Mouse (Mus musculus): Measurements from ENCODE around the gene Swsap1.
A peak's percentile ranks its signal among the peaks of the same experiment; 100 is the strongest.

Gene Swsap1

DNA sequence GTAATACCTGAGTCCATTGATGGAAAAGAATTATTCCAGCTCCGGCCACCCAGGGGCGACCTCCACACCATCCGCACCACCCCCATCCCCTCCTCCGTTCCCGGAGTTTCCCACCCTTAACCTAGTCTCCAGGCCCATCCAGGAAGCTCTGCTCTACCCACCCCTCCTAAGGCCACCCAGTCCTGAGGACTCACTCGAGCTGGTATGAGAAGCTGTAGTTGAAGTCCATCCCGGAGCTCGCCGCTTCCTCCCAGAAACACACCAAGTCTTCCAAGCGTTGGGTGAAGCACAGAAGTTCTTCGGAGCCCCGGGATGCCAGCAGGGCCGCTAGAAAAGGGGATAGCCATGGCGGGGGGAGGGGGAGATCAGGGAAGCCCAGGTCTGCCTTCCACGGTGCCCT lies 6.5 kb downstream of the Swsap1 start:
- peak in 1 of 2 experiments; percentile 58 for DNase-seq (ENCODE audit: inconsistent age in 2 of 2, low spot score in 1 of 2)

DNA sequence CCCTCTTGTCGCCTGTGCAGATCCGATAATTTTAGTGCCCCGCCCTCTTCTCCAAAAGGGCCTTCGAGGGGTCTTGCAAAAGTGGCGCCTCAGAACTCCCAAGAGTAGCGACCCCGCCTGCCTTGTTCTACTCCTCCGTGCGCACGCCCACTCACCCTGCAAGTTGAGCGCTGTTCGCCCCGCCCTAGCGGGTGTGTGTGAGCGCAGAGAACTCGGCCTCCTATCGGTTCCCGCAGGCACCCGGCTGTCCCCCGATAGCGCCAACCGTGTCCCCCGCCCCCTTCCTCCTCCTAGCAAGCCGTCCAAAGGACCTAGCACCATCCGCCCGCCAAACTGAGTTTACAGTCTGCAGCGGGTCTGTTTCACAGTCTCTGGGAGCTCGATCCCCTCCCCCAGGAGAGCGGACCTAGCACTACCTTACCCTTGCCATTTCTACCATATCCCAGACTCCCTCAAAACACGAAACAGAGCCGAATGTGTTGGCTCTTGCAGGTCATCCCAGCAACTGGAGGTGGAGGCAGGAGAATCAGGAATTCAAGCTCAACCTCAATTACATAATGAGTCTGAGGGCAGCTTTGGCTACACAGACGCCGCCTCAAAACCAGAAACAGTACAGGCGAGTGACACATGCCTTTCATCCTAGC lies 7.0 kb downstream of the Swsap1 start:
- DNase-seq (ENCODE audit: inconsistent age in 2 of 2, low spot score in 1 of 2), result peak; percentile 64 to 79

DNA sequence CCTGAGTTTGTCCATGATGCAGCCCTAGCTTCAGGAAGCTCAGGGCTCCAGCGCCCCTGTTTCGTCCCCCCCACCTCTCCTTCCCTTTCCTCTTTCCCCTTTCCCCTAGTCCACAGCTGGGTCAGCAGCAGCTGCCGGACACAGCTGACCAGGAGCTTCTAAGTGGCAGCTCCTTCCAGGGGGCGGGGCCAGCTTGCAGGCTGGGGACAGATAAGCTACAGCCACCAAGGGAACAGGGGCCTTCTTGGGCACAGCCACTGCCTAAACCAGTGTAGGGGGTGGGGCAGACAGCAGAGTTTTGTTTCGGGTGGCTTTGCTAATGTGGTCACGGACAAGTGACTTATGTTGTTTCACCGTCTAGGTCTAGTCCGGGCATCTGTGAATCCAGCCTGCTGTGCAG lies 7.9 kb downstream of the Swsap1 start, which contains the start of gene Epor:
TSS of gene Epor (minus strand) at position 90 of the 400 bp plus-strand sequence.
- peak in 1 of 2 experiments; percentile 55 for DNase-seq (ENCODE audit: inconsistent age in 2 of 2, low spot score in 1 of 2)

DNA sequence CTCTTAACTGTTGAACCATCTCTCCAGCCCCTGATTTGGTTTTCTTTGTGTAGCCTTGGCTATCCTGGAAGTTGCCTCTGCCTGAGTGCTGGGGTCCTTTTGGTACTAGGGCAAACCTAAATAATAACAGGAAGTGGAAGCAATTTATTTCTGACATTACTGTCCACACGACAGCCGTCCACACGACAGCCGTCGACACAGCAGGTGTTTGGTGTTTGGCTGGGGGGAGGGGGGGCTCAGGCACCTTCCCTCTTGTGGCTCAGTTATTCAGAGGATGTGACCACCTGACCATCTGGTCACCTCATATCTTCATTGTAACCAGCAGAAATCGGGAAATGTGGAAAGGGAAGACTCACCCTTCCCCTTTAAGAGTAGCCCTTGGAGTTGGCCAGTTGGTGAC lies 13.3 kb downstream of the Swsap1 start:
- no peak for DNase-seq (ENCODE audit: inconsistent age in 2 of 2, low spot score in 1 of 2)

DNA sequence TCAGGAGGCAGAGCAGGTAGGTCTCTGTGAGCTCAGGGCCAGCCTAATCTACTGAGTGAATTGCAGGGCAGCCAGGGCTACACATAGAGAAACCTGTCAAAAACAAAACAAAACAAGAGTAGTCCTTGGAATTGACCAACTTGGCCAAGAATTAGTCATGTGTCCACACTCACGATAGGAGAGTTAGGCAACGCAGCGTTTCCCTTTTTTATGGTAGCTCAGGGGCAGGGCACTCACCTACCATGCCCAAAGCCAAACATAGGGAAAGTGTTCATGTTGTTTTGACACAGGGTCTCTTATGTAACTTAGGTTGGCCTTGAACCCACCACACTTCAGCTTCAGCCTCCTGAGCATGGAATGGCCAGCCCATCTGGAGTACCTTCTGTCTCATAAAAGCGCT lies 13.7 kb downstream of the Swsap1 start:
- peak in 1 of 2 experiments; percentile 68 for DNase-seq (ENCODE audit: inconsistent age in 2 of 2, low spot score in 1 of 2)

DNA sequence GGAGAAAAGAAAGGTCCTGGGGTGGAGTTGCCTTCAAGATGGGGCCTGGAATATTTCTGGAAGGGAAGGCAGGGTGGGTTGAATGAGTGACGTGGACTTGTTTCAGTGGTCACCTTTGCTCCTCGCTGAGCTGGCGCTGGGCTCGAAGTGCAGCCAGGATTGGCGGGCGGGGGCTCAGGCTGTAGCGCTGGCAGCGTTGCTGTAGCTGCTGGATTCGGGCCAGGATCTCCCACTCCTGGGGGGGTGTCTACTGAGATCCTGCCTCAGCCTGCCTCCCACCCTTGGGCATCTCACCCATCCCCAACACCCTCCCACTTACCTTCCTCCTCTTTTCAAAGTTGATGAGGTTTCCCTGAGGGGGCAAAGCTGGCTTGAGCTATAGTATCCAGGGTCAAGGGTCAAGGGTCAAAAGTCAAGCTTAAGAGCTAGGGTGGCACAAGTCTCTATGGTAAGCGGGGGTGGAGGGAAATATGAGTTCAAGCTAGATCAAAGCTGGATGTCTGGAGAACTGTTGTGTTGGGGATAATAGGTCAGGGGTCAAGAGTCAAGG lies 21.1 kb downstream of the Swsap1 start:
- no peak for DNase-seq (ENCODE audit: inconsistent age in 2 of 2, low spot score in 1 of 2)

DNA sequence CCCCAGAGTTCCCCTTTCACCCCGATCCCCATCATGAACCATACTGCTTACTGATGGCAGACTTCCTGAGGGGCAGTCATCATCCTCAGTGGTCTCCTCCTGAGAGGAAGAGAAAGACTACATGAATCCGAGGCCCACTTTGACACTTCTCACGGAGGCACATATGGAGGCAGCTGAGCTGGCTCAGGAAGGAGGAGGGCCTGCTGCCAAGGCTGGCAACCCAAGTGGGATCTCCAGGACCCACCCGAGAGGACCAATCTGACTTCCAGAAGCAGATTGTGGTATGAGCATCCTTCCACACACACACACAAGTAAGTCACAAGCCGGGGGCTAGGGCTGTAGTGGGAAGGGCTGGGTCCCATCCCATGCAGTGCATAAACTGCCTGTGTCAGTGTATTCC lies 21.8 kb downstream of the Swsap1 start:
- no peak for DNase-seq (ENCODE audit: inconsistent age in 2 of 2, low spot score in 1 of 2)

DNA sequence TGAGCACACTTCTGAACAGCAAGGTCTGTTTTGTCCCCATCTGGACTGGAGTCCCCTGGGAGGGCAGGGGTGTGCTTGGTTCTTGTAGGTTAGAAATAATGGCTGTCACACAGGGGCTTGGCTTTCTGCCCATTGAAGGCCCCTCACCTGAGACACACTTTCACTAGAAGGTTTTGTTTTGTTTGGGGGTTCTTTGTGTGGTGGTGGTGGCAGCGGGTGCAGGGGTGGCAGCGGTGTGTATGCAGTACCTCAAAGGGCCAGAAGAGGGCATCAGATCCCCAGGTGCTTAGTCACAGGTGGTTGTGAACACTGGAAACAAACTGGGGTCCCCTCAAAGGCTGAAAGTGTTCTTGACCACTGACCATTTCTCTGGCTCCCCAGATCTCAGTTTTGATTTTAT lies 22.4 kb downstream of the Swsap1 start:
- peak in 1 of 2 experiments; percentile 84 for DNase-seq (ENCODE audit: inconsistent age in 2 of 2, low spot score in 1 of 2)

DNA sequence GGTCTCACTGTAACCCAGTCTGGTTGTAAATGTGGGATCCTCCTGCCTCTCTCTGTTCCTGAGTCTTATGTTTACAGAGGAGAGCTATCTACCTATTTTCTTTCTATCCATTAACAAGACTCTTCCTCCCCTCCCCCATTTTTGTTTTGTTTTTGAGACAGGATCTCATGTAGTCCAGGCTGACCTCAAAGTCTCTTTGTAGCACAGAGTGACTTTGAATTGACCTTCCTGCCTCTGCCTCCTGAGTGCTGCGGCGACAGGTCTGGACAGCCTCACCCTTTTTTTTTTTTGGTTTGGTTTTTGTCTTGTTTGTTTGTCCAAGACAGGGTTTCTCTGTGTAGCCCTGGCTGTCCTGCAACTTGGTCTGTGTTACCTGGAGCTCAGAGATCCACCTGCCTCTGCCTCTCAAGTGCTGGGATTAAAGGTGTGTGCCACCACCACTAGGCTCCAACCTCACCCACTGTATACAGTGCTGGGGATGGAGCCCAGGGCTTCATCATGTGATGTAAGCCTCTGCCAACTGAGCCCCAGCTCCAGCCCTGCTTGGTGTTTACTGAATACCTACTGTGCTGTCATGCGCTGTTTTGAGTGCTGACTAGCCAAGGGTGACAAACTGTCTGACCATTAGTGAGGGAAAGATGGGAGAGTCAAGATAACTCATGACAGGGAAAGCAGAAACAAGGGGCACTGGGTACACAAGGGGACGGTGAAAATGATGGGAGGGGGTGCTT lies 23.0 kb downstream of the Swsap1 start:
- no peak for DNase-seq (ENCODE audit: inconsistent age in 2 of 2, low spot score in 1 of 2)

DNA sequence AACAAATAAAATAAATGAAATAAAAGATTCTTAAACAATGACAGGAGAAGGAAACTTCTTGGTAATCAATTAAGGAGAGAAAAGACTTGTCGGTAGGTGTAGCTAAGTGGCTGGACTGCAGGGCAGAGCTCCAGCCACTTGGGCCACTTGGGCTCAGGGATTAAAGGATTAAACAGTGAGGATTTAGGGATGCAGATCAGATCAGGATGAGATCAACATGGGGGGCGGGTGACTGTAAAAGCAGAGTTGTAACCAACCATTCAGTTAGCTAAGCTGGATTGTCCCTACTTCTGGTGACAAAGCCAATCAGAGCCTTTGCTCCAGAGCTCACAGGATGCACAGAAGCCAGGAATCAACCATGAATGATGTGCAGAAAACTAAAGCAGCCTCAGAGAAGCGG lies 28.4 kb downstream of the Swsap1 start:
- DNase-seq (ENCODE audit: inconsistent age in 2 of 2, low spot score in 1 of 2), result no peak

DNA sequence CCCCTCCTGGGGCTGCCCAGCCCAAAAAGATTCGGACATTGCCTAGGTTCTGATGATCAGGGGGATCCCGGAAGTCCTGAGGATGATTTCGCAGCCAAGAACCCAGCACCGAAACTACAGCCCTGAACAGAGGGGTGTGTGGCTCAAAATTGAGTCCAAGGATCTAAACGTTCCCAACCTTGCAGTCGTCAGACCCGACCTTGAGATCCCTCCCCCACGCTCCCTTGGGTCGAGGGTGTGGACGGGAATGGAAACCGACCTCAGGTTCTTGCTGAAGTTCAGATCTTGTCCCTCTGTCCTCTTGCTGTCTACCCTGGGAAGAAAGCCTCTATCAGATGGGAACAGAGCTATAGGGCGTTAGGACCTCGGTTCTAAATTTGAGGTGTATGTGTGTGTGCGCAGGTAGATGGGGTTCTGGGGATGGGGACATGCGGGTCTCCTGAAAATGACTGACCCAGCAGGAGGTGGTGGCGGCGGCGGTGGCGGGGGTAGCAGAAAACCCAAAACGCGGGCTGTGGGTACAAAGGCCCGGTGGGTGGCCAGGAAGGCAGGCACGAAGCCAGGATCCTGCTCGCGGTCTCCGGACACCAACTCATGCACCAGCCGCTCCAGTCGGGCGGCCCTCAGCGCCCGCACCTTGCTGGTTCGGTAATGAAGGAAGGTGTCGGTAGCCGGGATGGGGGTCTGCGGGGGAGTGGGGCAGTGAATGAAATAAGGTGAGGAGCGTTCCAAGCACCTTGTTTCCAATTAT lies 32.2 kb downstream of the Swsap1 start:
- DNase-seq (ENCODE audit: inconsistent age in 2 of 2, low spot score in 1 of 2), result peak; percentile 68 to 82

DNA sequence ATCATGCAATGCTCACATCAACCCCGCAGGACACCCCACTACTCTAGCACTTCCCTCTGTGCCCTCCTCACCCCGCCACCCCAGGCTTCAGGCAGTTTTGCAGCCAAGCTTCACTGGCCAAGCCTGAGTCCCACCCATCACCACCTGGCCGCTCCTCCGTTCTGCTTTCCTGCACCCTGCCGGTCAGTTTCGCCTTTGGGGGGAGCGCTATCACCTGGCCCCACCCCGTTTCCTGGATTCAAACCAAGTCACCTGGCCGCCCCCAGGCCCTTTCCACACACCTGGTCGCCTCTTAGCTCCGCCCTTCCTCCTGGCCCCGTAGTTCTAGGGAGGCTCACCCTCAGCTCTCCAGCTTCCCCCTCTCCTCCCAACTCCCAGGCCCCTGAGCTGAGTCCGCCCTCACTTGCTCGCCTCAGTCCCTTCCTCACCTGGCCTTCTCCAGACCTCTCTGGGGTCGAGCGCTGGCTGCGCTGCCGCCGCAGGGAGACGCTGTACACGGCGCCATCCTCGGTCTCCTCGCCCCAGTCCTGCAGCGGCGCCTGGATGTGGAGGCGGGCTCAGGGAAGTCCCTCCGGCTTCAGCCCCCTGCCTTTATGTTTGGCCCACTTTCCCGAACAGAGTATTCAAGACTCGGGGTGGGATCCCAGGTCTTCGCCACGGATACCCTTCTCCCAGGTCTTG lies 33.0 kb downstream of the Swsap1 start:
- DNase-seq (ENCODE audit: inconsistent age in 2 of 2, low spot score in 1 of 2), result peak; percentile 44 to 66

DNA sequence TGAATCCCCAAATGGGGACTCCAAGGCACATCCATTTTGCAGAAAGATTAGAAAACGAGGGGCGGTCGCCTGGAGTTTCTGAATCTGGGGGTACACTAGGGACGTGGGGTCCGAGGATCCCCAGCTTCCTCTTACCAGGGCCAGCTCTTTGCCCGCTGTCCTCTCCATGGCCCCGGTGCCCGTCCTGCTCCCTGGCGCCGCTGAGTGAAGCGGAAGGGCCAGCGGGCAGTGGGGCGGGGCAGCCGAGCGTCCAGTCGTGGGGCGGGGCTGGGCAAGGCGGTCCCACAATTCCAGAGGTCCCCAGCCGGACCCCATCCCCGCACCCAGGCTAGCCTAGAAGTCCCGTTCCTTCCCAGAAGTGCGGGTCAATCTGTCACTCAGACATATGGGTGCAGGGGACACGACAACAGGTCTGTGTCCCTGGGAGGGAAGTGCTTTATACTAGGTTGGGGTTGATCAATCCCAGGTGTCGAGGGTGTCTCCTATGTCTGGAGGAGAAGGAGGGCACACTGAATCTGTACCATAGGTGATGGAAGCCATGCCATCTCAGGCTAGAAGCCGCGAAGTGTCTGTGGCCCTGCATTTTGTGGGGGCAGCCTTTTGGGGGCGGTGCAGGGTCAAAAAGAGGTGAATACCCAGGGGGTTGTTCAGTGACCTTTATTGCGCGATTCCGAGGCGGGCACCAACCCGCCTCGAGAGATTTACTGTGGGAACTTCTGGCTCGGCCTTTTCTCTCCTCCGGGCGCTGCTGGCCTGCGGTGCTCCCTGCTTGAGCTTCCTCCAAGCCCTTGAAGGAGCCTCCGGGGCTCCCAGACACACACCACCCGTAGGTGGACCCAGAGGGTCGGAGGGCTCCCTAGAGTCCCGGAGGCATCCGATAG lies 33.9 kb downstream of the Swsap1 start, which contains the start of gene Rgl3:
TSS of gene Rgl3 (minus strand) at position 217 of the 881 bp plus-strand sequence.
- DNase-seq (ENCODE audit: inconsistent age in 2 of 2, low spot score in 1 of 2), result peak; percentile 87 to 95

DNA sequence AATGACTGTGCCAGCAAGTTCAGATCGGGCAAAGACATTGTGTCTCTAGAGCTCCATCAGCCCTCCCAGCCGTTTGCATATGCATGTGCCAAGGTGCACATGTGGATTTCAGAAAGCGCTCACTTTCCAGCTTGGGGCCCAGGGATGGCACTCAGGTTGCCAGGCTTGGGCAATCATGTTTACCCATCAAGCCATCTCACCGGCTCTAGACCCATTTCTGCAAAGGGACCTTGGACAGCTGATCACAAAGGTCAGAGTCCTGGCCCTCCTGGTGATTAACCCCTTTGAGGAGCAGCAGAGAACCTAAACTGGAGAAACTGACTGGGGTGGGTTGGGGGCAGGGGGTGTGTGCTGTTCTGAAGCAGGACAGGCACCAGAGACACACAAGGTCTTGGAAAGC lies 36.7 kb downstream of the Swsap1 start:
- DNase-seq (ENCODE audit: inconsistent age in 2 of 2, low spot score in 1 of 2), result peak in 1 of 2 experiments; percentile 65

DNA sequence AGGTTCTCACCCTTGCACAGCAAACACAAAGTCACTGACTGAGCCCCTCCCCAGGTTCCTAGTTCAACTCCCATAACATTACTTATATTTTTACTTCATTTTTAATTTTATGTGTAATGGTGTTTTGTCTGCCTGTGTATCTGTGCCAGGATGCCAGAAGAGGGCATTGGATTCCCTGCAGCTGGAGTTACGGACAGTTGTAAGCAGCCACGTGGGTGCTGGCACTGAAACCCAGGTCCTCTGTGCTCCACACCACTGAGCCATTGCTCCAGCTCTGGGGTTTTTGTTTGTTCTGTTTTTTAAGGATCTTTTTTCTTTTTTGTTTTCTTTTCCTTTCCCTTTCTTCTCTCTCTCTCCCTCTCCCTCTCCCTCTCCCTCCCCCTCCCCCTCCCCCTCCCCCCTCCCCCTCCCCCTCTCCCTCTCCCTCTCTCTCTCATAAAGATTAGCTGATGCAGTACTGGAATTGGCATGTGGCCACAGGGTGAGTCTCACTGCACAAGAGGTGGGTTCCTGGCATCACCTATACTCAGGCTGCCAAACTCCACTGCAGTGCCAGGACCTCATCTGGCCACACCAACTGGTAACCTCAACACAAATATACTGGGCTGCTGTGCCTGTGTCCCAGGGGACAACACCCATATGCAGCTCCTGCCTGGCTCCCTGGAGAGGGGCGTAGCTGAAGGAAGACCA lies 40.8 kb downstream of the Swsap1 start:
- DNase-seq (ENCODE audit: inconsistent age in 2 of 2, low spot score in 1 of 2), result no peak

DNA sequence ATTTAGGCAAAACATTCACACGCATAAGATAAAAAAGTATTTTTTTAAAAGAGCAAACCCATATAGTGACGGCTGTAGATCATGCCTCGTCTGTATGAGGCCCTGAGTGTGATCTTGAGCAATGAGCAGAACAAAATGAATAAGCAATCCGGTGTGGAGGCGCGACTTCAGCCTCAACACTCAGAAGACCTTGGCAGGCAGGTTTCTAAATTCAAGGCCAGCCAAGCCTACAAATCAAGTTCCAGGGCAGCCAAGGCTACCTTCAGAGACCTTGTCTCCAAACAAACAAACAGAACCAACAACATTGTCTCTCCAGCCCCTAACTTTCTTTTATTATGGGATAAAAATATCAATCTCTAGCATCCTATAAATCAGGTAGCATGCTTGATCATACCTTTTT lies 44.7 kb downstream of the Swsap1 start:
- peak; percentile 53 to 89 for DNase-seq (ENCODE audit: inconsistent age in 2 of 2, low spot score in 1 of 2)

DNA sequence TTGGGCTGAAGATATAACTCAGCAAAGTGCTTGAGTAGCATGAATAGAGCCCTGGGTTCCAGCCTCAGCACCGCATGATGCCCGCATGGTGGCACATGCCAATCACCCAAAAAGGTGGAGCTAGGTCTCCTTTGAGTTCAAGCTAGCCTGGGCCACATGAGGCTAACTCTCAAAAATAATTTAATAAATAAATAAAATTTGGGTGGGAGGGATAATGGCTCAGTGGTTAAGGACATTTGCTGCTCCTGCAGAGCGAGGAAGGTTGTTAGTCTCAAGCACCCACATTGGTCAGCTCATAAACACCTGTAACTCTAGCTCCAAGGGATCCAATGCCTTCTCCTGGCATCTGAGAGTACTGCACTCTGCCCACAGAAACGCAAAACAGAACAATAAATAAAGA lies 46.1 kb downstream of the Swsap1 start:
- DNase-seq (ENCODE audit: inconsistent age in 2 of 2, low spot score in 1 of 2), result no peak

DNA sequence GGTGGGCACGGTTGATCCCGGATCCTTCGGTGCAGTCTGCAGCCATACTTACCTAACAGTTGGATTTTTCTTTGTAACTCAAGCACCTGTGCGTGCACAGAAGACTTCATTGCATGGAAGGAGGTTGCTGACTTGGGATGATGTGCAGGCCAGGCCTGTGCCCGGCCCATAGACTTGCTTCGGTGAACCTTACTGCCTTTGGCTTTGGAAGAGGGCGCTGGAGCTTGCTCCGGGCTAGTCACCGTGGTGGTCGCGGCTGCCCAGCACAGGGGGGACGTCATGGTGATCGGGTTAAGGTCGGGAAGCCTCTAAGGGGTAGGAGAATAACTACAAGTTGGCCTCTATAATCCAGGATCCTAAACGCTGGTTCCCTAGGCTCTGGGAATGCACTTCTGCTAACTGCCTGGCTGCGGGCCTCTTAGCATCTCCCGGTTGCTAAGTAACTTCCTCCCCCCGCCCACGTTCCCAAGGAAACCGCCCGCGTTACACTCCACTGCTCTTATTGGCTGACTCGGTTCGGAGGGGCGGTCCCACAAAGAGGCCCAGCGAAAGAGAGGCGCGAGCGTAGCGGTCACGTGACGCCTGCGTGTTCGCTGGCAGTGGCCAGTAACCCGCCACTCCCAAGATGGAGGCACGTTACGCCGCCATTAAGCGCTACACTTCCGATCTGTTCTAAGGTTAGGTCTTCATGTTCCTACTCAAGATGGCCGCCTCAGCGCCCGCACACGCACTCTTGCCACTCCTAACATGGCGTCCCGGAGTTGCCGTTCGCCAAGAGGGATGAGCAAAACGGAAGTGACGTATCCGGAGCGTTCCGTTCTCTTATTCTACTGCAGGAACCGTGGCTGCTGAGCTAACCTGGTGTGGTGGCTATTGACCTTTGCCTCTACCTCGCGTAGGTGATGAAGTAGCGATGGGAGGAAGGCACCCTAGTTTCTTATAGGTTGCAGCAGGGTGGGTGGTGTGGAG lies 46.9 kb downstream of the Swsap1 start, which contains the start of the genes Ccdc151 and Prkcsh:
TSS of gene Ccdc151 (minus strand) at position 441 of the 969 bp plus-strand sequence.
TSS of gene Prkcsh (plus strand) at position 613 of the 969 bp plus-strand sequence.
- DNase-seq (ENCODE audit: inconsistent age in 2 of 2, low spot score in 1 of 2), result peak; percentile 99 to 100

Data from adrenal gland, adult (tissue).